Mouse (Mus musculus) heart, embryonic 16.5 days (tissue): Measurements from ENCODE around the gene Fam69a. TPM values are rescaled to one million over a fixed set of nuclear protein-coding genes. Genes with fewer than 3 reads are reported as not detected.

Experiments
- ATAC-seq: fragments of 200-750 bp; cut with Nextera tagmentation; replicated peaks from 2 replicates; pipeline ENCODE4 v1.8.0; 2017; ENCODE audit warnings: moderate number of reproducible peaks; ENCODE audit not compliant: insufficient read depth, low FRiP score; ENCODE audit errors: extremely low read depth
- H3K27ac ChIP-seq: fragments of 300-500 bp; sonication (generic); 2 replicates; pipeline ENCODE4 v1.5.1; 2014; ENCODE audit warnings: mild to moderate bottlenecking, low read length, control low read depth, moderate library complexity
- H3K27me3 ChIP-seq: fragments of 300-500 bp; sonication (generic); 2 replicates; pipeline ENCODE4 v1.6.1; 2014; ENCODE audit warnings: low read length, mixed read lengths; ENCODE audit not compliant: control insufficient read depth, insufficient read depth
- H3K36me3 ChIP-seq: fragments of 300-500 bp; sonication (generic); 2 replicates; pipeline ENCODE4 v1.6.1; 2014; ENCODE audit not compliant: control insufficient read depth, insufficient read depth
- H3K4me1 ChIP-seq: fragments of 300-500 bp; sonication (generic); 2 replicates; pipeline ENCODE4 v1.6.1; 2014; ENCODE audit warnings: low read length, mixed read lengths; ENCODE audit not compliant: control insufficient read depth, insufficient read depth
- H3K4me2 ChIP-seq: fragments of 300-500 bp; sonication (generic); 2 replicates; pipeline ENCODE4 v1.6.1; 2014; ENCODE audit warnings: low read depth, mild to moderate bottlenecking, control low read depth, low read length
- H3K4me3 ChIP-seq: fragments of 300-500 bp; sonication (generic); 2 replicates; pipeline ENCODE4 v1.5.1; 2014; ENCODE audit warnings: mild to moderate bottlenecking, control low read depth, low read length
- H3K9ac ChIP-seq: fragments of 300-500 bp; sonication (generic); 2 replicates; pipeline ENCODE4 v1.6.1; 2014; ENCODE audit warnings: low read length, control low read depth
- H3K9me3 ChIP-seq: fragments of 300-500 bp; sonication (generic); replicated peaks from 2 replicates; pipeline ENCODE4 v1.6.1; 2016; ENCODE audit warnings: low read length; ENCODE audit not compliant: control insufficient read depth
- WGBS: fragments of 180-500 bp; shearing (Covaris S2); extraction: QIAGEN DNeasy Blood & Tissue Kit; methylation state at CpG from one replicate; pipeline ENCODE4 v1.1.7; 2014; 5-methylcytosine and 5-hydroxymethylcytosine counted together
- polyA plus RNA-seq: library from polyadenylated mRNA; unstranded; fragments of >200 nt; fragmentation: Nextera tagmentation; extraction: Ambion mirVana; gene quantifications from 2 replicates; pipeline ENCODE4 v1.2.1, GENCODE M21; 2015

The Fam69a gene
- polyA plus RNA-seq, 1 experiment from 2014 or later, result 23.1 TPM

DNA sequence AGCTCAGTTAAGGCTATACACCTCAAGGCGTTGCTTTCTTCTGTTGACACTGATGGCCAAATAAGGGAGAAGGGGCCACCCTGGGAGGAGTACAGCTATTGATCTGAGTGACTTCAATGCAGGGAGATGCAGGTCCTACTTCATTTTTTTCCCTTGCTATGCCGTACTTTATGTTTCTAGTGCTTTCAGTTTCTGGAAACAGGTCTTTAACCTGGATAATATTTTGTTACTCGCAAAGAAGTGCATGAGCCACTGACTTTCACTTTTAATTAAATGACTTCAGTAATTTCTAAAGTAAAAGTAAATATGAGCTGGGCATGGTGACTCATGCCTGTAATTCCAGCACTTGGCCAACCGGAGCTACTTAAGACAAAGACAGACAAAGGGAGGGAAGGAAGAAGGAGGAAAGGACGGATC, 958 bp upstream of the Fam69a start:
- peak overlapping the region; percentile 67 for H3K4me2 ChIP-seq
- H3K9ac ChIP-seq, result peak overlapping the region; percentile 89
- H3K27me3 ChIP-seq, result no peaks in the 10 kb centered on the region
- 16% methylated on average over 5 of the region's 5 CpGs for WGBS
- H3K9me3 ChIP-seq, result no peaks in the 10 kb centered on the region
- H3K4me3 ChIP-seq, result peak overlapping the region; percentile 89
- ATAC-seq, result no peak
- peaks cover 8% of the 10 kb centered on the region for H3K4me1 ChIP-seq
- H3K27ac ChIP-seq, result peak overlapping the region; percentile 92
- no peaks in the 10 kb centered on the region for H3K36me3 ChIP-seq

- Histone ChIP-seq H3K4me3 (peak overlapping the region; percentile 89), H3K36me3 (no peaks in the 10 kb centered on the region), H3K27ac (peak overlapping the region; percentile 92), H3K4me1 (peaks cover 8% of the 10 kb centered on the region), H3K27me3 (no peaks in the 10 kb centered on the region), H3K4me2 (peak overlapping the region; percentile 77), H3K9ac (peak overlapping the region; percentile 89), H3K9me3 (no peaks in the 10 kb centered on the region)
- peak; percentile 80 for ATAC-seq
- WGBS, result under 1% methylated on average over 49 of the region's 54 CpGs
Measured at GRCm38 (mm10) chr5:107986255-107986966, 474 bp downstream of the Fam69a start.

- Histone ChIP-seq H3K36me3 (no peaks in the 10 kb centered on the region), H3K27ac (no peak overlapping the region), H3K9me3 (no peaks in the 10 kb centered on the region), H3K4me3 (no peak overlapping the region), H3K4me1 (peaks cover 10% of the 10 kb centered on the region), H3K27me3 (no peaks in the 10 kb centered on the region), H3K4me2 (no peak overlapping the region), H3K9ac (no peak overlapping the region)
- WGBS, result 95% methylated on average over 5 of the region's 5 CpGs
- ATAC-seq, result no peak
Measured at GRCm38 (mm10) chr5:107983946-107984345, 2.9 kb downstream of the Fam69a start.

DNA sequence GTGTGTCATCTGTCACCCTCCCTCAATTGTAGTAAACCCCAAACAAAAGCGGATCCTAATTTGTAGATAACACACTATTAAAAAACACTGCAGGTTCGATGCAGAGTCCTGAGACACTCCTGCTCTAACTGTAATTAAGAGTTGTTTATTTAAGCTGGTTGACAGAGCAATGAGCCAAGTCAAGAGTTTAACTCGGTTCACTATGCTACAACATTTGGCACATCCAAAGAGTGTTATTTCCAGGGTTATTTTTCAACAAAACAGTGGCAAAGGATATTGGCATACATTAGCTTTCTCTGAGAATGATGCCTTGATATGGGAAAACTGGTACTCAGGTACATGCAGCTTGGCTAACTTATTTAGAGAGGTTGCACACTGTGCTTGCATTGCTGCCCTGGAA, 4.9 kb downstream of the Fam69a start:
- WGBS, result 69% methylated on average over 3 of the region's 3 CpGs
- Histone ChIP-seq H3K9ac (no peak overlapping the region), H3K4me2 (no peak overlapping the region), H3K27me3 (no peaks in the 10 kb centered on the region), H3K4me3 (no peak overlapping the region), H3K4me1 (peaks cover 10% of the 10 kb centered on the region; the same call in 1 of the 2 replicates), H3K27ac (no peak overlapping the region), H3K36me3 (no peaks in the 10 kb centered on the region), H3K9me3 (no peaks in the 10 kb centered on the region)
- ATAC-seq, result no peak

GRCm38 (mm10) chr5:107979901-107980300, 7.0 kb downstream of the Fam69a start:
- no peak overlapping the region for H3K4me2 ChIP-seq
- H3K36me3 ChIP-seq, result no peaks in the 10 kb centered on the region
- 0 out of 2 replicates have a peak, but pooled peaks cover 5% of the 10 kb centered on the region for H3K4me1 ChIP-seq
- 79% methylated on average over 1 of the region's 1 CpGs for WGBS
- H3K9me3 ChIP-seq, result no peaks in the 10 kb centered on the region
- no peak for ATAC-seq
- H3K27ac ChIP-seq, result no peak overlapping the region
- no peaks in the 10 kb centered on the region for H3K27me3 ChIP-seq
- H3K4me3 ChIP-seq, result no peak overlapping the region
- H3K9ac ChIP-seq, result no peak overlapping the region

- Histone ChIP-seq H3K36me3 (no peaks in the 10 kb centered on the region), H3K9me3 (no peaks in the 10 kb centered on the region), H3K4me3 (no peak overlapping the region), H3K27ac (no peak overlapping the region), H3K4me2 (no peak overlapping the region), H3K9ac (no peak overlapping the region), H3K4me1 (peaks cover 5% of the 10 kb centered on the region; the same call in 1 of the 2 replicates), H3K27me3 (no peaks in the 10 kb centered on the region)
- ATAC-seq, result no peak
- 66% methylated on average over 6 of the region's 6 CpGs for WGBS
Measured at GRCm38 (mm10) chr5:107978289-107979035, 8.4 kb downstream of the Fam69a start.

DNA sequence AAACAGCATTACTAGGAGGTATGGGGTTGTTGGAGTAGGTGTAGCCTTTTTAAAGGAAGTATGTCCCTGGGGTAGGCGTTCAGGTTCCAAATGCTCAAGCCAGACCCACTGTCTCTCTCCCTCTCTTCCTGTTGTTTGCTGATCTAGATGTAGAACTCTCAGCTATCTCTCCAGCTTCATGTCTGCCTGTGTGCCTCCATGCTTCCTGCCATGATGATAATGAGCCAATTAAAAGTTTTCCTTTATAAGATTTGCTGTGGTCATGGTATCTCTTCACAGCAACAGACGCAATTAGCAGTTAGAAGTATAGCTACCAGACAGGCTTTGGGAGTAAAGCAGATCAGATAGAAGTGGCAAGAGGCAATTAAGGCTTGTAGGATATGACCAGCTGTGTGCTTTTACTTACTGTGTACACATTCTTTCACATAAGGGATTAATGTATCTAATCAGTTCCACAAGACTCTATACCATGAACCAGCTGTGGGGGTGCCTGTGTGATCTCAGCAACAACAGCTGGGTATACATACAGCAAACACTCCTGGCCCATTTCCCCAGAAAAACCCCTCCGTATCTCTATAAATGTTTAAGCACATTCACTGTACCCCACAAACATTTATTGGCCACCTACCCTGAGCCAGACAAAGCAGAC, 9.1 kb downstream of the Fam69a start:
- H3K27ac ChIP-seq, result no peak overlapping the region
- no peaks in the 10 kb centered on the region for H3K9me3 ChIP-seq
- no peak overlapping the region for H3K4me3 ChIP-seq
- H3K4me2 ChIP-seq, result no peak overlapping the region
- no peak for ATAC-seq
- H3K9ac ChIP-seq, result no peak overlapping the region
- H3K27me3 ChIP-seq, result no peaks in the 10 kb centered on the region
- WGBS, result 74% methylated on average over 3 of the region's 3 CpGs
- H3K4me1 ChIP-seq, result peaks cover 10% of the 10 kb centered on the region
- H3K36me3 ChIP-seq, result no peaks in the 10 kb centered on the region

DNA sequence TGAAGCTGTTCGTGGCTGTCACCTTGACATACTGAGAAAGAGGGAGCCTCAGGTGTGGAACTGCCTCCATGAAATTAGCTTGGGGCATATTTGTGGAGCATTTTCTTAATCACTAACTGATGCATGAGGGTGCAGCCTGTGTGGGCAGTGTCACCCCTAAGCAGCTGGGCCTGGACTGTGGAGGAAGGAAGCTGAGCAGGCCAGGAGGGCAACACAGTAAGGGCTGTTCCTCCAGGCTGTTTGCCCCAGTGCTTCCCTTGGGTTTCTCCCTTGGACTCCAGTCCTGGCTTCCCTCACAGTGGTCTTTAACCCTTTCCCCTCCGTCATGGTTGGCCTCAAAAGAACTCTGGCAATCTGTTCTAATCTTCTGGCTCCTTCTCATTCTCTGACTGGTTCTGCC, 13.6 kb downstream of the Fam69a start:
- H3K27me3 ChIP-seq, result no peaks in the 10 kb centered on the region
- no peaks in the 10 kb centered on the region for H3K36me3 ChIP-seq
- no peak overlapping the region for H3K9ac ChIP-seq
- H3K27ac ChIP-seq, result no peak overlapping the region
- no peak overlapping the region for H3K4me2 ChIP-seq
- peaks cover 10% of the 10 kb centered on the region for H3K4me1 ChIP-seq
- ATAC-seq, result no peak
- H3K9me3 ChIP-seq, result no peaks in the 10 kb centered on the region
- 67% methylated on average over 2 of the region's 2 CpGs for WGBS
- no peak overlapping the region for H3K4me3 ChIP-seq
